Mouse (Mus musculus) retina, postnatal 1 day (tissue): Measurements from ENCODE around the gene Ptdss2.

Experiments used
- DNase-seq: peaks from one replicate; pipeline ENCODE4 v3.0.0-alpha.2; 2012

The Ptdss2 gene

DNA sequence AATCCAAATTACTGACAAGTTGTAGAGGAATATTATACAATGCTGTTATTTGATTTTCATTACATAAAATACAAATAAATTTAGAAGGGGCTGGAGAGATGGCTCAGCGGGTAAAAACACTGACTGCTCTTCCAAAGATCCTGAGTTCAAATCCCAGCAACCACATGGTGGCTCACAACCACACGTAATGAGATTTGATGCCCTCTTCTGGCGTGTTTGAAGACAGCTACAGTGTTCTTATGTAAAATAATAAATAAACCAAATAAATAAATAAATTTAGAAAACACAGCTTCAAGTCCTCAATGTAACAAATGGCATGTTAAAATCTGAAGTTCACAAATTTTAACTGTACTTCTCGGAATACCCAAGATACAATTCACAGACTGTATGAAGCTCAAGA lies 52.9 kb downstream of the Ptdss2 start:
- DNase-seq = no peak

DNA sequence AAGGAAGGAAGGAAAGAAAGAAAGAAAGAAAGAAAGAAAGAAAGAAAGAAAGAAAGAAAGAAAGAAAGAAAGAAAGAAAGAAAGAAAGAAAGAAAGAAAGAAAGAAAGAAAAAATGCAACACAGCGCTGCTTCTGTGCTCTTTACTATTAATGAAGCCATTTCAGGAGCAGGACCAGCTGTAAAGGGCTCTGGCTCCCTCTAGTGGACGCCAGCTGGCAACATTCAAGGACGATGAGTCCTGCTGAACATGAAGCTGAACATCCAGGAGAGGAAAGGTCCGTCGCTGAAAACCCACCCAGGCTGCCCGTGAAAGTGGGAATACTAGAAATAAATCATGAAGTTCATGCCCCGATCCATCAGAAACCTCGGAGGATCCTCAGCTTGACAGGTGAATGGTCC lies 54.0 kb downstream of the Ptdss2 start:
- peak; percentile 90 for DNase-seq

DNA sequence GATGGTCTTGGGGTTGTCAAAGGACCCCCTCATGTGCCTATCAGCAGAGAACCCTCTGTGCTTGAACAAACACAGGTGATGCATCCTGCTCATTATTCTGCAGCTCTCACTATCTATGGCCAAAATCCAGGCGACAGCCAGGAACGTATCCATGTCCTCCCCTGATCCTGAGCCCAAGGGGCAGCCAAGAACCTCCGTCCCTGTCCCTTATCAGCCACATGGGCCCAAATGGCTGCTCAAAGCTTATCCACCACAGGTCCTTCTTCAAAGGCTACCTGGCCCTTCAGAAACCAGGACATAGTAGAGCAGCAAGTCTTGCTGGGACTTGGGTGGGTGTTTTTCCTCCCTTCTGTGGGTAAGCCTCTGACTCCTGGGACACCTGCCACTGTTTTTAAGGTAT lies 66.0 kb downstream of the Ptdss2 start:
- DNase-seq = no peak

DNA sequence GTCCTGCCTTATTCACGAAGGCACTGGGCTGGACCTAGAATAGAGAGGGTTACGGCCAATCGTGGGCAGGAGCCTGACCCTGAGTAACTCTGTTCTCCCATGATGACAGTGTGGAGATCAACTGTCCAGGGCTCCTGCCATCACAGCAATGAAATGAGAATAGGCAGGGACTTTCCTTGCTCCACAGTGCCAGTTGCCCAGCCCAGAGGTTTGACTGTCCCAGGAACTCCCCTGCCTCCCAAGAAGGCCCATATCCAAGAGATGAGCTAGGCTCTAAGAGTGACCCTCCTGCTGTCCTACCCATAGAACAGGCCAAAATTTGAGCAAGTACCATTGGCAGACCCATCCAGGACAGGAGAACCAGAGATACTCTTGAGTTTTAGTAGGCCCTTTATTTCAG lies 66.6 kb downstream of the Ptdss2 start:
- no peak for DNase-seq

DNA sequence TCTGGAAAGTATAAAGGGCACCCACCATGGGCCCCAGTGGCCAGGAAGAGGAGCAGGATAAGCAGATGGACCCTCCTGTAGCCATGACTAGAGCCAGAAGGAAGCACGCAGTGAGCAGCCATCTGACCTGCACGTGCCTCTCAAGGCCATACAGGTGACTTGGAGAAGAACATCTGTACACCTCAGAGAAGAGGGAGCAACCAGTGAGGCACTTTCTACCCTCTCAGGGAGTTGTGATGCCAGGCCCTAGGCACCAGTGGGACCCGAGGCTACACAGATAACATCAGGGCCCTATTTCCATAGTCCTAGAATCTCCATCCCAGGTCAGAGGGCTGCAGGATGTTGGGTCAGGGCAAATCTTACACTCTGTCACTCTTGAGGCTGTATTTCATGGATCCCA lies 68.0 kb downstream of the Ptdss2 start:
- no peak for DNase-seq

DNA sequence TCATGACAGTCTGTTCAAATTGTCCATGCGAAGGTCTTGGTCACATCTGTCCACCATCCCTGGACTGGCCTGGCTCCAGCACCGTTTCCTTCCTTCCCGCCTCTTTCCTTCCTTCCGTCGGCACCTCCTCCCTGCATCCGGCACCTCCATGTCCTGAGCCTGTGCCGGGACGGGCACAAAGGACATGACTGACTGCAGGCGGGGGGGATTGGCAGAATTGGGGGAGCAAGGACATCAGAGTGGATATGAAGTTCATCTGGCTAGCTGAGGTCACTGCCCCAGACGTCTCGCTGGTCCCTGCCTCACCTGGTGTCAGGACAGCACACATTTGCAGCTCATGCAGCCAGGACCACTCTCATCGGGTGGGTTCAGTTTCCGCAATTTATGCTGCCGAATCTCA lies 68.9 kb downstream of the Ptdss2 start:
- no peak for DNase-seq

DNA sequence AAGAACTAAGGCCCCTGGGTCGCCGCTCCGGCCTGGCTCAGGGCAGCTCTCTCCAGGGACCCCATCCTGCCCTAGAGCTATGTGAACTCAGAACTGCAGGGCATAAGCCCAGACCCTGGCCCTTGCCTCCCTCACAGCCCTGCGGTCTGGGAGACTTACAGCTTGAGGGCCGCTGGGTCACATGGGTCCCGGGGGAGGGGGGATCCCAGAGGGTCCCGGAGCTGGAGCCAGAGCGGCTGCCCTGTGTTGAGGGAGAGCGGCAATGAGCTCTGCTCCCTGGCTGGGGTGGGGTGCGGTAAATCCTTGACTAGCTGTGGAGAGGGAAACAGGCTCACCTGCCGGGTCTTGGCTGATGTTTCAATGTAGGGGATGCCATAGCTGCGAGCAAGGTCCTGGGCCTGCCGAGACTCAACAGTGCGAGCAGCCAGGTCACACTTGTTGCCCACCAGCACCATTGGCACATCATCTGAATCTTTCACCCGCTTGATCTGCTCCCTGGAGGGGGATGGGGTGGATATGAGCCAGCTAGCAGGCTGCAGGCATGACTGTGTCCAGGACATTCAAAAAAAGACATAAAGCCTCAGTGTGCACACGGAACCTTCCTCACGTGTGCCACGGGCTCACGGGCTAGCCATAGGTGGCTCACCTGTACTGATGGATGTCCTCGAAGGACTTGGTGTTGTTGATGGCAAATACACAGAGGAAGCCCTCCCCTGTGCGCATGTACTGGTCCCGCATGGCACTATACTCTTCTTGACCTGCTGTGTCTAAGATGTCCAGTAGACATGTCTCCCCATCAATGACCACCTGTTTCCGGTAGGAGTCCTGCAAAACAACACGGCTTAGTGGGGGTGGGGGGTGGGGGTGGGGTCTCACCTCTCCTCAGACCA lies 69.9 kb downstream of the Ptdss2 start:
- no peak for DNase-seq

DNA sequence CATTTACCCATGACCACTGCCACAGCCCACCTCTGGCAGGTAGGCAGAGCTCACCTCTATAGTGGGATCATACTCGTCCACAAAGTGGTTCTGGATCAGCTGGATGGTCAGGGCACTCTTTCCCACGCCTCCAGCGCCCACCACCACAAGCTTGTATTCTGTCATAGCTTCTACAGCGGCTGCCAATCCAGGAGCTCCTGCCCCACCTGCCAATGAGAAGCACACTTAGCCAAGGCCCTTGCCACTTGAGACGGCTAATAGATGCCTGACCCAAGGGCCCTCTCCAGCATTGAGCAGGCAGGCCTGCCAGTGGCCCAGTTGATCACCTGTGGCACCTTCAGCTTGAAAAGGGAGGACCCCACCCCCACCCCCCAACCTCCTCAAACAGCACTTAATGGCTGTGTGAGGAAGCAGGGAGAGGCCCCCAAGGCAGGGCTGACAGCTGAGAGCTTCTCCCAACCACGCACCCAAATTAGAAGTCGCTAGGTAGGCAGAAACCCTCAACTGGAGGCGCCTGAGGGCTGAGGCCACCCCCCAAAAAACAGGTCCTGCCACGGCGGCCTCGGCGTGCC lies 70.7 kb downstream of the Ptdss2 start:
- DNase-seq = peak; percentile 15

DNA sequence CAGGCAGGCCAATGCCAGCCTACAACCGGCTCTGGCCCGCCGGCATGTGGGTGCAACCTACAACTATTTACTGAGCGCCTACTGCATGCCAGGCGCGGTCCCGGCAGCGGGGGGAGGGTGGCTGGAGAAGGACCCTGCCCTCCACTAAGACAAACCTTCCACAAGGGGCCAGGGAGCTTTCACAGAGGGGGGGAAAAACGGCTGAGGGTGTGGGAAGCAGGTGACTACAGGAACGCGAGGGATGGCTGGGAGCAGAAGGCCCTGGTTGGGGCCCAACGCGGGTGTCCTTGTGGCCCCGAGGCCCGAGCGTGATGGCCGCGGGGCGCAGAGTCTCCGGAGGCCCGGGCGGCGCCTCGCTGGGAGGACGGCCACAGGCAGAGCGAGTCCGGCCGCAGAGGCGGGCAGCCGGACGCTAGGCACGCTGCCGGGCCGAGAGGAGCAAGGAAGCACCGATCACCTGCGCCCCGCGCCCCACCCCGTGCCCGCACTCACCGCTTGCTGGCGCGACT lies 71.2 kb downstream of the Ptdss2 start:
- DNase-seq = no peak

DNA sequence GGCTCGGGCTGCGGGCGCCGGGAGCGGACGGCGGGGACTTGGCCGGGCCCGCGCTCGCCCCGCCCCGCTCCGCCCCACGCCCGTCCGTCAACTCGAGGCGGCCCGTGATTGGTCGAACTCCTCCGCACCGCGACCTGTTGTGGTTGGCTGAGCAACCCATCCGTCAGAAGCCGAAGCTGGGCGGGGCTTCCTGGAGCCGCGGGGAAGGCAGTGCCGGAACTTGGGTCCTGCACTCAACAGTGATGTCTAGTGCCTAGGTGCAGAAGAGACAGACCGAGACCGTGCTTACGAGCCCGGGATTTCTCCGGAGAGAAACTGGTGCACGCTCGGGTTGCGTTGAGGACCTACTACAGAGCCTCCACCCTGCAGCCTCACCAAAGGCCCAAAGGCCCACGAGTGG lies 71.8 kb downstream of the Ptdss2 start, which contains the start of the genes Hras and Lrrc56:
Gene Hras, minus strand, starts transcription at position 58 of the 400 bp plus-strand sequence.
Gene Lrrc56, plus strand, starts transcription at position 210 of the 400 bp plus-strand sequence.
- peak; percentile 98 for DNase-seq

DNA sequence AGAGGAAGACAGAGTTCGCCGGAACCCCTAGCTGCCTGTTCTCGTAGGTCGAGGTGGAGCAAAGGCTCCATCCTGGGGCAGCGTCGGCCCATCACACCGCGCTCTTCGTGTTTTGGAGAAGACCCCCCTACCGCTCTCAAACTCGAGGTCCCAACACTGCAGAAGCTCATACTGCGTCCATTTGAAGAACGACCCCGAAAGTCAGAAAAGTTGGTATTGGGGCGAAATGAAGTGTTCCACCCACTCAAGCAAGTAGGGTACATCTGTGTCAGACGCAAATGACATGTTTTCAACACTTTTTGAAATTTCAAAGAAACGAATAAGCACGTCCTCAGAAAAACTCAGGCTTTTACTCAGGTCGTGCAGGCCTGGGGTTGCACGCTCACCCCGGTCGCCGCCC lies 72.2 kb downstream of the Ptdss2 start:
- no peak for DNase-seq

DNA sequence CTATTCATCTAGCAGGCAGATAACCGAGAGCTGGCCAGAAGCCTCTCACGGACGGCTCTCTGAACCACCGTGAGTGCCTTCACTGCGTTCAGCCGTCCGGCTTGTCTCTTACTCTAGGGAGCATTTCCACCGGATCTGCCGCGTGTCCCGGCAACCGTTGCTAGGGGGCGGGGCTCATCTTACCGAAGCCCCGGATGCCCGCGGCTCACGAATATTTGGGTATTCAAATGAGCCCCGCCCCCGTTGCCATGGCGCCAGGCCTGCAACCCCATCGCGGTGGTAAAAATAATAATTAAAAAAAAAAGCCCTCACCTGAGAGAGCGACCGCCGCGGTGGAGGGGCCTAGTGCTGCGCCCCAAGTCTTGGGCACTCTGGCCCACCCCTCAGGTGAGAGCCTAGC lies 72.6 kb downstream of the Ptdss2 start:
- DNase-seq = peak; percentile 94

DNA sequence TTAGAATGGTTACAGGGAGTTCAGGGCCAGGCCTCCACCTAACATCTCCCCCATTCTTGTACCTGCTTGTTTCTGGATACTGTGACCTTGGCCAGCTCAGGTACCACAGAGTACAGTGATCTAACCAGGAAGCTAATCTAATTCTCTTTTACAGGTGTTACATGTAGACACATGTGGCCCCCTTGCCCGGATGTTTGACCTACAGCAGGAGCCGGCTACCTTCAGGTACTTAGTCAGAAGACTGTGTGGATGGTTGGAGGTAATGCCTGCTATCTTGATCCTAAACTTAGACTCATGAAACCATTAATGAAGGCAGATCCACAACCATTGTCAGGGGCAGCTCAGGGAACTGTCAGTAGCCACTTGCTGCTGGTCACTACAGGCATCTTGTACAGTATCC lies 73.6 kb downstream of the Ptdss2 start:
- DNase-seq = no peak

DNA sequence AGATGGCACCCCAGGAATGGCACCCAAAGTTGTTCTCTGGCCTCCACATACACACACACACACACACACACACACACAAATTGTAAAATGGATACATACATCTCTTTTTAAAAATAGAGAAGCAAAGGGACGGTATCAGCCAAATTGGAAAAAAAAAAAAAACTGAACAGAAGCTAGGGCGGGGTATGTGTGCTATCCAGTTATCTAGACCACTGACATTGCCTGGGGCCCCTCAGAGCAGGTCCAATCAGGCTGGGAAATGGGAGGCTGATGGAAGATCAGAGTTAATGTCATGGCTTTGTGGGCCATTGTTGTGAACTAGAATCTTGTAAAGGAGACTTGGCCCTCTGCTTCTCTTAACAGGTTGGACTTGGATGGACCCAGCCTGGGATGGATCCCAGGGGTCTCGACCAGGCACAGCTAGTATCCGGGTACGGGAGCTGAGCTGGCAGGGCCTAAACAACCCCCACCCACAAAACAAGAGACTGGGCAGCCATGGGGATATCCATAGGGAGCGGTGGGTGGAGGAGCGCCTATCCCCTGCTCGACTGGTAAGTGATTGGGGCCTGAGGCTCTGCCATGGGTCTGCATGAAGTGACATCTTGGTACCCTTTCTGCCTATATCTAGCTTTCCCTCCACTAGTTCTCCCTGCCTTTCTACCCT lies 74.6 kb downstream of the Ptdss2 start:
- DNase-seq = no peak

DNA sequence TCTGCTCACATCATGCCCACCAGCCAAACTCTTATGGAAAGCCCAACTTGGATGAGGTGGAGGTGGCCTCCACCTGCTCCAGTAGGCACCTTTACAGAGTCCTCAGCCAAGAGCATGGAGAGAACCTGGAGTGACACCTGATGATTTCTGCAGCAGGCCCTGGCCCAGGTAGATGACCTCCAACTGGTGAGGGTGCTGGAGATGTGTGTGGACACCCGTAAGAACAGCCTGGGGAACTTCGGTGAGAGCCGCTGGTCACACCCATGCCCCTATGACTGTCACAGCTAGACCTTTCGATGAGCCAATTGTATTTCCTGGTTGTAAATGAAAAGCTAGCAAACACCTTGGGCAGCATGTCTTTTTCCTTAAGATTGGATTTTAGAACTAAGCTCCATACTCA lies 75.9 kb downstream of the Ptdss2 start:
- no peak for DNase-seq

DNA sequence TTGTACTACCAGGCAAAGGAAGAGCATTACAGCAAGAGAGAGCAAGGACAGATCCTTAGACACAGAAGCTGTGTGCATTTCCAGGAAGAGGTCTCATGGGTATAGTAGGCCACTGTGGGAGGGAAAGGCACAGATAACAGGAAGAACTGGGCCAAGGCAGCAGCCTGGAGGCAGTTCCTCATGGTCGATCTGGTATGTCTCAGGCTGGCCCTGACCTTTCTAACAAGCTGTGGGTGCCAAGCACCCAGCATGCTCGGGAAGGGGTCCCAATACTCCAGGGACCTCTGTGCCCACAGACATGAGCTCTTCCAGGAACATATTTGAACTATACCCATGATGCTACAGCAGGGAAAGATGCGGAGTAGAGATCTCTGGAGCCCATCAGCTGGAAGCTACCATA lies 82.4 kb downstream of the Ptdss2 start:
- DNase-seq = no peak

DNA sequence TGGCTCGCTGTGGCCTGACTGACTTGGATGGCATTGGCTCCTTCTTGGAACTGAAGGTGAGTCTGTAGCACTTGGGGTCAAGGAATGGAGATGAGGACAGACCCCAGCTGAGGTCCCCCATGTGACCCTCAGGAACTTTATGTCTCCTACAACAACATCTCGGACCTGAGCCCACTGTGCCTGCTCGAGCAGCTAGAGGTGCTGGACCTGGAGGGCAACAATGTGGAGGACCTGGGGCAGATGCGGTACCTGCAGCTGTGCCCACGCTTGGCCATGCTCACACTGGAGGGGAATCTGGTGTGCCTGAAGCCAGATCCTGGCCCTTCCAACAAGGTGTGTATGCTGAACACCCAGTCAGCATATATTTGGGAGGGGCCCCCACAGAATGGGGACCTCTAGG lies 83.3 kb downstream of the Ptdss2 start:
- no peak for DNase-seq

DNA sequence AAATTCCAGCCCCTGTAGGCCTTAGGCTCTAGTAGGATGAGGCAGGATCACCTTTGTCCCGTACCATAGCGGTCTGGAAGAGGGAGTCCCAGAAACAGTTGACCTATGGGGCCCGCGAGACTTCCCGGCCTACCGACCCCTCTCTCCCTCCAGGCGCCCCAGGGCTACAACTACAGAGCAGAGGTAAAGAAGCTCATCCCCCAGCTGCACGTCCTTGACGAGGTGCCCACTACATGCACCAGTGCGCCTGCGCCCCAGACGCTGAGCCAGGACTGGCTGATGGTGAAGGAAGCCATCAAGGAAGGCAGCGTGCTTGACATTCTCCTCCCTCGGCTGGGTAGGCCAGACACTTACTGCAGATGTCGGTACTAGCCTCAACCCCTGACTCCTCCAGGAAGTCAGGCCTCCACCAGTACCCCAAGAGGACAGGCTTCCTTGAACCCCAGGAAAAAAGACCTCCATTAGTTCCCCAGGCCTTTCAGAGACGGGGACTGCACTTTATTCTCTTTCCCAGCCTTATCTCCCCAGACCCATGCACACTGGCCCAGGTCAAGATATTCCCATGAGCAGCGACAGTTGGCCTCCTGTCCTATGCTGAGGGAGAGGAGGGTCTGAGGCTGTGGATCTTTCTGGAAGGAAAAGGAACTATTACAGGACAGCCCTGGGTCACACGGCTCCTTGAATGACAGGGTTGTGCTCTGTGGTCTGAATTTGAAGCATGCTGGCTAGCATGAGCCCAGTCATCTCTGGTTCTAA lies 84.2 kb downstream of the Ptdss2 start:
- no peak for DNase-seq
